Mouse (Mus musculus): Measurements from ENCODE around the gene Bet1l. TPM values are rescaled to one million over a fixed set of nuclear protein-coding genes. Genes with fewer than 3 reads are reported as not detected.
"Not testable (repeated sequence)": the region's sequence is repeated elsewhere in the genome, so short reads cannot be mapped to it uniquely, and the experiment has no call there.

Bet1l gene
- polyA plus RNA-seq (2016; fragmentation: Nextera tagmentation; extraction: Ambion mirVana), result 21.2 and 22.5 TPM in 2 replicates

DNA sequence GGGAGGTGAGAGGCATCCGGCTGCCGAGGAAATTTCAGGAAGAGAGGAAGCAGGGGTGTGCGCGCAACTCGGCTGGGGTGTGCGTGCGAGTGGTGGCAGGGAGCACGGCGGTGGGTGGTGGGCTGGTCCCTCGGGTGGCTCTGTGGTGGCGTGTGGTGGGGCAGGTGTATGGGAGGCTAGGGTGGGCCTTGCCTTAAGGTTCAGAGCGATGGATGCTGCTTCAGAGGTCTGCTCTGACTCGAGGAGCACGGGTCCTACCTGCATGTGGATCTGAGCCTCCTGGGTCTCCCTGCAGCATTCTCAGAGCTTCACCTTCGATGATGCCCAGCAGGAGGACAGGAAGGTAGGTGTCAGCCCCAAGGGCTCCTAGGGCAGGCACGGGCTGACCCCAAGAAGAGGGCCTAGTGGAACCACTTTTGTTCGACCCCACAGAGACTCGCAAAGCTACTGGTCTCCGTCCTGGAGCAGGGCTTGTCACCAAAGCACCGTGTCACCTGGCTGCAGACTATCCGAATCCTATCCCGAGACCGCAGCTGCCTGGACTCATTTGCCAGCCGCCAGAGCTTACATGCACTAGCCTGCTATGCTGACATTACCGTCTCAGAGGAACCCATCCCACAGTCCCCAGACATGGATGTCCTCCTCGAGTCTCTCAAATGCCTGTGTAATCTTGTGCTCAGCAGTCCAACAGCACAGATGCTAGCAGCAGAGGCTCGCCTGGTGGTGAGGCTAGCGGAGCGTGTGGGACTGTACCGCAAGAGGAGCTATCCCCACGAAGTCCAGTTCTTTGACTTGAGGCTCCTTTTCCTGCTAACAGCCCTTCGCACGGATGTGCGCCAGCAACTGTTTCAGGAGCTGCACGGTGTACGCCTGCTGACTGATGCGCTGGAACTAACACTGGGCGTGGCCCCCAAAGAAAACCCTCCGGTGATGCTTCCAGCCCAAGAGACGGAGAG lies at the start of gene Bet1l:
Gene Bet1l, minus strand, starts transcription at position 28 of the 956 bp plus-strand sequence.
- no peaks in the 10 kb centered on the region for H3K9me3 ChIP-seq
- no peaks in the 10 kb centered on the region for H3K27me3 ChIP-seq (ENCODE audit: poor library complexity, severe bottlenecking)
- H3K4me3 ChIP-seq, result peak within 1 kb of the TSS; percentile 87
- H3K36me3 ChIP-seq (replicated peaks), result peaks cover 65% of the 10 kb centered on the region
- no peak for DNase-seq (ENCODE audit: extremely low spot score, low spot score)
- WGBS, result 44% methylated on average over 40 of the region's 40 CpGs
- H3K27ac ChIP-seq, result peak within 1 kb of the TSS; percentile 89
- H3K4me1 ChIP-seq, result peaks cover 32% of the 10 kb centered on the region

DNA sequence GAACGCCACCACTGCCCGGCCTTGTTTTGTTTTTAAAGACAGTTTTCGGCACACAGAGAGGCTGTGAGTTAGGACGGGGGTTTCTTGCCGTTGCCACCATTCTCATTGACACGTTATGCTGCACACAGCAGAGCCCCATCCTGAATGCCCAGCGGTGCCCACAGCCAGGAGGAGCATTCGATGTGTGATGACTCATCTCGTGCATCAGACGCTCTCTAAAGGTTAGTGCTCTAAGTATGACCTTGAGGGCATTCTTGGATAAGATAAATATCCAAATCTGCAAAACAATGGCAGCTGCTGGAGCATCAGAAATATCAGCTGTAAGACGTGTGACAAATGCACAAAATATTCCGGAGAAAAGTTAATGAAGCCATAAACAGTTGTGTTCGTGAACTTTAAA lies 49.8 kb upstream of the Bet1l start:
- H3K4me3 ChIP-seq, result no peak overlapping the region
- H3K36me3 ChIP-seq (replicated peaks), result no peaks in the 10 kb centered on the region
- H3K27me3 ChIP-seq (ENCODE audit: poor library complexity, severe bottlenecking), result peaks cover 12% of the 10 kb centered on the region; the same call in 1 of the 2 replicates
- H3K4me1 ChIP-seq, result peaks cover 18% of the 10 kb centered on the region
- no peak overlapping the region for H3K27ac ChIP-seq
- 88% methylated on average over 13 of the region's 13 CpGs for WGBS
- DNase-seq (ENCODE audit: extremely low spot score, low spot score), result no peak
- no peaks in the 10 kb centered on the region for H3K9me3 ChIP-seq

DNA sequence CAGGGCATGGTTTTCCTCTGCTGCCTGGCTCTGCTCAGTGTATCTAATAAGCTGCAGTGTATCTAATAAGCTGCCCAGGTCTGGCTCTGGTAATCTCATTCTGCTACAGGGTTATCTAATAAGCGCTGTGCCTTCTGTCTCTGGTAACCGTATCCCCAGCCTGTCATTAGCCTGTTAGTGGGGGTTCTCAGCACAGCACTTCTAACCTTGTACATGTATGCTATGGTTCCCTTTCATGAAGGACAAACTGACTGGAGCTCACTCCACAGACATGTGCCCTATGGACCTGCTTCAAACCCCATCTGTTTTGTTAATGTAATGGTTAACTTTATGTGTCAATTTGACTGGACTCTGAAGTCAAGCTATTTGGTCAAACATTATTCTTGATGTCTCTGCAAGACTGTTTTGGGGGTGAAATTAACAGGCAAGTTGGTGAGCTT lies 48.3 kb upstream of the Bet1l start:
- peaks cover 9% of the 10 kb centered on the region; the same call in 1 of the 2 replicates for H3K27me3 ChIP-seq (ENCODE audit: poor library complexity, severe bottlenecking)
- WGBS, result 92% methylated on average over 2 of the region's 2 CpGs
- H3K9me3 ChIP-seq, result no peaks in the 10 kb centered on the region
- no peak overlapping the region for H3K27ac ChIP-seq
- no peaks in the 10 kb centered on the region for H3K36me3 ChIP-seq (replicated peaks)
- H3K4me3 ChIP-seq, result no peak overlapping the region
- no peak for DNase-seq (ENCODE audit: extremely low spot score, low spot score)
- H3K4me1 ChIP-seq, result peaks cover 23% of the 10 kb centered on the region

DNA sequence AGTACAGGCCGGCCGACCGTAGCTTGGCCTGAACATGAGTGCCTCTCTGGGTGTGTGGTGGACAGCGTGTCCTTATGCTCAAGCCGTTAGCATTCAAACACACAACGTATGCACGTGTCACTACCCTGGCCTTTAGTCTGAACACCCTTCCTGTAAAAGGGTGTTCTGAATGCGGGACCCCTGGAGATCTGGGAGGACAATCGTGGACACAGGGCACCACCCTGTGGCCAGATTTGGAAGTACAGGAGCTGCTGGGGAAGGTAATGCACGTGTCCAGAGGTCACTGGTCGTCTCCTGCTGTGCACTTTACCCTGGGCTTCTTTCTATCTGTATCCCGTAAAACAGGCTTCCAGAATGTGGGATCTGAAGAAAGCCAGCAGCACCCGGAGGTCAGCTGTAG lies 45.8 kb upstream of the Bet1l start:
- Histone ChIP-seq H3K27me3 (ENCODE audit: poor library complexity, severe bottlenecking) (no peaks in the 10 kb centered on the region; the same call in 1 of the 2 replicates), H3K36me3 (replicated peaks) (peaks cover 18% of the 10 kb centered on the region), H3K4me1 (peaks cover 16% of the 10 kb centered on the region), H3K4me3 (no peak overlapping the region; the same call in 1 of the 2 replicates), H3K9me3 (no peaks in the 10 kb centered on the region), H3K27ac (peak overlapping the region; percentile 42; the same call in 1 of the 2 replicates)
- 26% methylated on average over 13 of the region's 13 CpGs for WGBS
- DNase-seq (ENCODE audit: extremely low spot score, low spot score), result peak; percentile 77

DNA sequence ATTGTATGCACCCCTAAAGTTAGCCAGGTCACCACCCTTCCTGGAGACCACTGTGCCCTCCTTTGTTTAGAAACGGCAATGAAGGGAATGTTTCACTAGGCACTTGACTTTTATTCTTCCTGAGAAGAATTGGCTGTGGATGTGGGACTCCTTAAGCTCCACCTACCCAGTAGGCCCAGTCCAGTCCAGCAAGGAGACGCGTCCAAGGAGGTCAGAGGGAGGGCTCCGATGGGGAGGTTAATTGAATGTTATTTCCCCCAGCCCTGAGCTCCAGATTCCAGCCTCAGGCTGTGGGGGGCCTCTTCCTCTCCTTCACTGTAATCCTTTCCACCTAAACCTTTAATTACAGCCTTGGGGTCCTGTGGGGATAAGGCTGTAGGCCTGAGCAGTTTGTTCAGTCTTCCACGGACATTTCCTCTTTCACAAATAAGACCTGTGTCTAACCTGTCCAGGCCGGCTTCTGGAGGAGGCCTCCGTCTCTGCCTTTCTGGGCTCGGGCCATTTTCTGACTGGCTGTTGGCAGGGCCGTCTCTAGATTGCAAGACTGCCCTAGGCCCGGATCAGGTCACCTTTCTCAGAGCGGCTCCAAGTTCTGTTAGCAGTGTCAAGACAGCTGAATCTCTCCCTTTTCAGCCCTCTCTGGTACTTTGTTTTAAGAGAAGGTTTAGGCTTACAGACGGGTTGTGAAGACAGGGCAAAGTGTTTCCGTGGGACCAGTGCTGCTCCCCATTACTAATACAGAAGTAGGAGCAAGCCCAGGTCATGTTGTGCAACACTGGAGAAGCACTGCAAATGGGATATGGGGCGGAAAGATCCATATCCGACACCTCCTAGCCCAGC lies 44.9 kb upstream of the Bet1l start:
- WGBS, result 63% methylated on average over 15 of the region's 15 CpGs
- no peak for DNase-seq (ENCODE audit: extremely low spot score, low spot score)

DNA sequence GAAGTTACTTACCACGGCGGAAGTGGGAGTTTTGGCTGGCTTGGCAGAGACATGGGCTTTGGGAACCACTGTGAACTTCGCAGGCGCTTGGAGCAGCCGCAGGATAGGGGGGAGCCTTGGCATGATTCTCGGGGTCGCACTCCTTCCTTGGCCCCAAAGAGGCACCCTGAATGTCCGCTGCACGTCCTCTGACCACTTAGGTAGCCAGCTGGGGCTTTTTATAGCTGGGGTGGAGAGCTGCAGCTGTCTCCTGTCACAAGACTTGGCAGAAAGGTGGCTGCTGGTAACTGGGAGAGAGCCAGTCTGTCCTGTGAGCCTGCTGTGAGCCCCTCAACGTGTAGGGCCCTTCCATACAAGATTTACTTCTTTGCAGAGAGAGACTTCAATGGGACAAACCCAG lies 42.8 kb upstream of the Bet1l start, which contains the start of gene Cox8b:
Gene Cox8b, minus strand, starts transcription at position 227 of the 400 bp plus-strand sequence.
- peaks cover 47% of the 10 kb centered on the region for H3K36me3 ChIP-seq (replicated peaks)
- no peak within 1 kb of the TSS for H3K4me3 ChIP-seq
- WGBS, result 86% methylated on average over 10 of the region's 10 CpGs
- H3K27ac ChIP-seq, result no peak within 1 kb of the TSS
- no peak for DNase-seq (ENCODE audit: extremely low spot score, low spot score)
- no peaks in the 10 kb centered on the region for H3K27me3 ChIP-seq (ENCODE audit: poor library complexity, severe bottlenecking)
- peaks cover 16% of the 10 kb centered on the region for H3K4me1 ChIP-seq
- H3K9me3 ChIP-seq, result no peaks in the 10 kb centered on the region

More for the DNA sequence above, 44.9 kb upstream of the Bet1l start:
- no peaks in the 10 kb centered on the region for H3K9me3 ChIP-seq
- no peaks in the 10 kb centered on the region; the same call in 1 of the 2 replicates for H3K27me3 ChIP-seq (ENCODE audit: poor library complexity, severe bottlenecking)
- peaks cover 16% of the 10 kb centered on the region for H3K4me1 ChIP-seq
- H3K27ac ChIP-seq, result peak overlapping the region; percentile 42; the same call in 1 of the 2 replicates
- H3K36me3 ChIP-seq (replicated peaks), result peaks cover 28% of the 10 kb centered on the region
- H3K4me3 ChIP-seq, result no peak overlapping the region

DNA sequence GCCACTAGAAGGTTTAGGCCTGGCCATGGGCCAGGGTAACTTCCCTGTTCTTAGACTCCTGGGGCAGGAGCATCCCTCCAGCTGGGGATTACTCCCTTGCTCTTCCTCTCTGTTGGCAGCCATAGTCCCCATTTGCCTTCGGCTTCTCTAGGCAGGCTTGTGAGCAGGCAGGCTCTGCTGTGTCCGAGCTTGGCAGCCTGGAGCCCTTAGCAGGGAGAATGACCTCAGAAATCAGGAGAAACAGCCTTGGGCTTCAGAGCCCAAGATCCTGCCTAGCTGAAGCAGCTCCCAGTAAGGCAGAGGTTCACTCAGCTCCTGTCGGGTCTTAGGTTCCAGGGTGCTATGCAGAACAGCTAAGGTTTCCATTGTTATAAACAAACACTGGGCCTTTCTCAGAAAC lies 41.7 kb upstream of the Bet1l start:
- no peak for DNase-seq (ENCODE audit: extremely low spot score, low spot score)
- H3K36me3 ChIP-seq (replicated peaks), result peaks cover 57% of the 10 kb centered on the region
- 85% methylated on average over 3 of the region's 3 CpGs for WGBS

DNA sequence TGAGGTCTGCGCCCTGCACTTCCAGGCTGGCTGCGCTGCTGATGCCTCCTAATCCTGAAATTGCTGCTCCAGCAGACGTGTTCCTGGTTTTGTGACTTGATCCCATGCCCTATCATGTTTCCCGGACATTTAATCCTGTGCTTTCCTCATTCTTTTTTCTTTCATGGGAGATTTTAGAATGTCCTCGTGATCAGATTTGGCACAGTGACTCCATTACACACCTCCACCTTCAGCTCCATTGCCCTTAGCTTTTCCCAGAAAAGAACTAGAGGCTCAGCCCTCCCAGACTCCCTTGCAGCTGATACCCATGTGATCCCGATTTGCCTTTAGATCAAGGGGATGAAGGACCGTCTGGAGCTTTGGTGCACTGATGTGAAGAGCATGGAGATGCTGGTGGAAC lies 40.5 kb upstream of the Bet1l start:
- Histone ChIP-seq H3K4me3 (no peak overlapping the region), H3K36me3 (replicated peaks) (peaks cover 69% of the 10 kb centered on the region), H3K27me3 (ENCODE audit: poor library complexity, severe bottlenecking) (no peaks in the 10 kb centered on the region), H3K27ac (no peak overlapping the region), H3K9me3 (no peaks in the 10 kb centered on the region), H3K4me1 (peaks cover 12% of the 10 kb centered on the region)
- no peak for DNase-seq (ENCODE audit: extremely low spot score, low spot score)
- 82% methylated on average over 7 of the region's 7 CpGs for WGBS

More for the DNA sequence above, 41.7 kb upstream of the Bet1l start:
- H3K4me1 ChIP-seq, result peaks cover 16% of the 10 kb centered on the region
- H3K27me3 ChIP-seq (ENCODE audit: poor library complexity, severe bottlenecking), result no peaks in the 10 kb centered on the region
- H3K27ac ChIP-seq, result no peak overlapping the region
- no peak overlapping the region for H3K4me3 ChIP-seq
- no peaks in the 10 kb centered on the region for H3K9me3 ChIP-seq

DNA sequence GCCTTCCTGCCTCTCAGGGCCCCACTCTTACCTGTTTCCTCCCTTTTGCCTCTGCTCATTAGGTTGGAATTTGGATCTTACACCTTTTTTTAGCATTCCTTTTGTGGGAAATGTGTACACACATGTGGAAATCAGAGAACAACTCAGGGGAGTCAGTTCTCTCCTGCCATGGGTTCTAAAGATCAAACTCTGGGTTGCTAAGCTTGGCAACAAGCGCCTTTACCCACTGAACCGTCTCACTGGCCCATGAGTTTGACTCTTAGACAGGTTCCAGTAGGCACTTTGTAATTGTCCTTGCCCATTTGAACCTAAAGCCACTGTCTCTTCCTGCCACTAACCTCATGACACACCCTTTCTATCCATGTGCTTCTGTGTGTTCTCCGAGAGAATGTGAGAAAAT lies 37.2 kb upstream of the Bet1l start:
- WGBS, result 96% methylated on average over 3 of the region's 3 CpGs
- Histone ChIP-seq H3K36me3 (replicated peaks) (peaks cover 86% of the 10 kb centered on the region), H3K27ac (no peak overlapping the region), H3K4me3 (no peak overlapping the region), H3K9me3 (no peaks in the 10 kb centered on the region), H3K27me3 (ENCODE audit: poor library complexity, severe bottlenecking) (no peaks in the 10 kb centered on the region), H3K4me1 (no peaks in the 10 kb centered on the region)
- no peak for DNase-seq (ENCODE audit: extremely low spot score, low spot score)

DNA sequence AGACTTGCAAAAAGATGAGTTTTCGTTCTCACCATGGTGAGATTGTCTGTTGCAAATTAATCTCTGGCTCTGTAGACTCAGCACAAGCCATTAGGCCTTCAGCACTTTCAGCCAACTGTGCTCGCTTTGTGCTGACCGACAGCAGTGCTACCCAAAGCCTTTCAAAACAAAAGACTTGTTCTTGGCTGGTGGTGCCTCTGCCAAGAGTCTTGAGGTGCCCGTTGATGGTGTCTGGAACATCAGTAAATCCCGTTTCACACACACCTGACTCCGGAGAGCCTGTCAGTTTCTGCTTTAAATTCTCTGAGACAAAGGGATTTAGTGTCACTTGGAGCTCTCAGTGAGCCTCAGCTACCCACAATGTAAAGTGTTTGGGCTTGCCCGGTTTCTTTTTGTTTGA lies 36.7 kb upstream of the Bet1l start:
- H3K36me3 ChIP-seq (replicated peaks), result peaks cover 88% of the 10 kb centered on the region

DNA sequence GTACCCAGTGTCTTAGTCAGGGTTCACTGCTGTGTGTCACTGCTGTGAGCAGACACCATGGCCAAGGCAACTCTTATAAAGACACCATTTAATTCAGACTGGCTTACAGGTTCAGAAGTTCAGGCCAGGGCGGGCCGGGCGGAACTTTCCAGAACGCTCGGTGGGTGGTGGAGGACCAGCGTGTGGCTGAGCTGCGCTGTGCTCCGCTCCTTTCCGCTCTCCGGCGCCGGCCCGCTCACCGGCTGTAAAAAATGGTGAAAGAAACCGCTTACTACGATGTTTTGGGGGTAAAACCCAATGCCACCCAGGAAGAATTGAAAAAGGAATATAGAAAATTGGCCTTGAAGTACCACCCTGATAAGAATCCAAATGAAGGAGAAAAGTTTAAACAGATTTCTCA lies 33.3 kb upstream of the Bet1l start:
- not testable (repeated sequence) for H3K4me1 ChIP-seq; DNase-seq (ENCODE audit: extremely low spot score, low spot score); H3K27me3 ChIP-seq (ENCODE audit: poor library complexity, severe bottlenecking); H3K9me3 ChIP-seq; H3K4me3 ChIP-seq; H3K27ac ChIP-seq
- H3K36me3 ChIP-seq (replicated peaks), result peaks cover 88% of the 10 kb centered on the region
- WGBS, result 95% methylated on average over 16 of the region's 16 CpGs

More for the DNA sequence above, 36.7 kb upstream of the Bet1l start:
- Histone ChIP-seq H3K27me3 (ENCODE audit: poor library complexity, severe bottlenecking) (no peaks in the 10 kb centered on the region), H3K9me3 (no peaks in the 10 kb centered on the region), H3K4me1 (no peaks in the 10 kb centered on the region), H3K4me3 (no peak overlapping the region), H3K27ac (no peak overlapping the region)
- 92% methylated on average over 7 of the region's 7 CpGs for WGBS
- DNase-seq (ENCODE audit: extremely low spot score, low spot score), result no peak

DNA sequence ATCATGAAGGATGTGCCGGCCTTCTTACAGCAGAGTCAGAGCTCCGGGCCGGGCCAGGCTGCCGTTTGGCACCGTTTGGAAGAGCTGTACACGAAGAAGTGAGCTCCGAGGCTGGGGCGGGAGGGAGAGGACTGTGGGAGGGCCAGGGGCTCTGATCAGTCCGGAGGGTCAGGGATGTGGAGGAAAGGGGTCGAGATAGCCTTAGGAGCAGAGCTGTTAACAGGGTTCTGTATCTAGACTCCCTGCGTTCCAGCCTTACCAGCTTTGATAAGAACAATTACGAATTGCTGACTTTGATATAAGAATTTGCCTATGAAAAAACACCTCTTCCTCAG lies 25.1 kb upstream of the Bet1l start:
- no peak for DNase-seq (ENCODE audit: extremely low spot score, low spot score)
- under 1% methylated on average over 12 of the region's 12 CpGs for WGBS
- peak overlapping the region; percentile 88 for H3K27ac ChIP-seq

More for the DNA sequence above, 25.1 kb upstream of the Bet1l start:
- no peaks in the 10 kb centered on the region for H3K27me3 ChIP-seq (ENCODE audit: poor library complexity, severe bottlenecking)
- no peaks in the 10 kb centered on the region for H3K9me3 ChIP-seq
- H3K4me1 ChIP-seq, result peaks cover 20% of the 10 kb centered on the region
- peaks cover 43% of the 10 kb centered on the region for H3K36me3 ChIP-seq (replicated peaks)
- peak overlapping the region; percentile 98 for H3K4me3 ChIP-seq
